Mouse (Mus musculus): ENCODE results near the gene Ptpn11.

The Ptpn11 gene

GRCm38 (mm10) chr5:121087733-121088132 lies 103.5 kb downstream of the Ptpn11 start:
- DNase-seq (ENCODE audit: low spot score in 2 of 2), result no peak

- no peak for DNase-seq (ENCODE audit: low spot score in 2 of 2)
Observed at GRCm38 (mm10) chr5:121082605-121083004, 108.6 kb downstream of the Ptpn11 start.

GRCm38 (mm10) chr5:121081754-121082153 lies 109.4 kb downstream of the Ptpn11 start:
- no peak for DNase-seq (ENCODE audit: low spot score in 2 of 2)
